In the genomic region with DNA sequence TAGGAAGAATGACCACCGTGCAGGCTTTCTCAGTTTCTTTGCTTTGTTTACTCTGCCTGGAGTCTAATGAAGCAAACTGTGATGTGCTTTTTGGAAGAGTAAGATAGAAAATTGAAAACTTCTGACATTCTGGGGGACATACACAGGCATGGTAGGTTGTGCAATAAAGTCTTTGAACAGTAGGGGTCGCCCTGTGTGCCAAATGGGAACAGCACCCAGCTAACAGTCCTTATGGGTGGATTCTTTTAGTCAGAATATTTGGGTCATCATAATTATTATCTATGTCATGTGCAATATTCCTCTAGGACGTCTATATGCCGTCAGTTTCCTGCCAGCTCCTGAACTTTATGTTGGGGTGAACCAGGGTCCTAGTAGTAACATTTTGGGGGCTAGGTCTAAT, we compare ENCODE assay signal across 11 mouse cellular contexts. TPM values are rescaled to one million over a fixed set of nuclear protein-coding genes. Genes with fewer than 3 reads are reported as not detected.
DNase-seq lines count a peak whose midpoint lies in the region; ATAC-seq and TF ChIP-seq lines count a peak whose summit lies in the region.
"Not testable (repeated sequence)": the region's sequence is repeated elsewhere in the genome, so short reads cannot be mapped to it uniquely, and the experiment has no call there.
"Had no signal": no experiment of that assay in that cellular context is flagged by ENCODE, and none has a peak within 500 bp of the region (broad histone marks: within the 10 kb centered on the region; RNA-seq: fewer than 3 reads in every experiment).

No protein-coding gene starts in this region.

- not testable (repeated sequence) for H3K27me3 ChIP-seq in heart, adult 2 months (ENCODE audit: control insufficient read depth, insufficient read depth, low read length); kidney, postnatal 0 days (ENCODE audit: insufficient read depth, low read length)

- not testable (repeated sequence) for TF ChIP-seq EP300 in heart, adult 2 months (IDR thresholded peaks at IDR 0.05; ENCODE audit: insufficient read depth, low read depth, low read length)

- not testable (repeated sequence) for H3K9ac ChIP-seq in heart, adult 2 months (ENCODE audit: low read depth, low read length); kidney, postnatal 0 days (ENCODE audit: low read depth, low read length)

- H3K79me2 ChIP-seq in heart, adult 2 months (replicated peaks; ENCODE audit: control insufficient read depth, insufficient read depth, low read length) = not testable (repeated sequence)

- WGBS in heart, adult 2 months = 0% methylated on average over 1 of the region's 4 CpGs
- 0% methylated on average over 1 of the region's 4 CpGs for WGBS in kidney, postnatal 0 days

- H3K4me1 ChIP-seq in cortical plate, adult 2 months (ENCODE audit: control insufficient read depth, insufficient read depth, low read length); heart, adult 2 months (ENCODE audit: control insufficient read depth, insufficient read depth, low read length); kidney, postnatal 0 days (replicated peaks; ENCODE audit: insufficient read depth, low read length): not testable (repeated sequence)

- TF ChIP-seq CTCF in cortical plate, adult 2 months (IDR thresholded peaks at IDR 0.05; ENCODE audit: extremely low read depth, insufficient read depth, low read length) = 0 out of 2 replicates have a peak, but pooled peaks have one; percentile 10
- peak; percentile 49 for TF ChIP-seq CTCF in heart, adult 2 months (IDR thresholded peaks at IDR 0.05)
- peak; percentile 48; the same call in 1 of the 2 replicates for TF ChIP-seq CTCF in kidney, postnatal 0 days (IDR thresholded peaks at IDR 0.05; ENCODE audit: low read depth)

- not testable (repeated sequence) for H3K27ac ChIP-seq in cortical plate, adult 2 months (ENCODE audit: insufficient read depth, low read length); heart, adult 2 months; kidney, postnatal 0 days

- H3K36me3 ChIP-seq in heart, adult 2 months (ENCODE audit: control insufficient read depth, insufficient read depth, low read length); kidney, postnatal 0 days (ENCODE audit: insufficient read depth, low read length): not testable (repeated sequence)

- not testable (repeated sequence) for H3K4me3 ChIP-seq in cortical plate, adult 2 months (ENCODE audit: insufficient read depth, low read length); heart, adult 2 months; kidney, postnatal 0 days (replicated peaks; ENCODE audit: low read depth, low read length)

- H3K9me3 ChIP-seq in kidney, postnatal 0 days (replicated peaks; ENCODE audit: low read length) = not testable (repeated sequence)

- not testable (repeated sequence) for ATAC-seq in kidney, postnatal 0 days (replicated peaks; ENCODE audit: low FRiP score, low read depth)

- not testable (repeated sequence) for H3K4me2 ChIP-seq in kidney, postnatal 0 days (ENCODE audit: low read length)

- intact Hi-C loops in heart, adult 2 months (cut with DNase I) = not testable (repeated sequence)

- TF ChIP-seq POLR2A in cortical plate, adult 2 months (IDR thresholded peaks at IDR 0.05; ENCODE audit: extremely low read depth, insufficient read depth, low read length); heart, adult 2 months (IDR thresholded peaks at IDR 0.05; ENCODE audit: insufficient read depth, low read depth, low read length): not testable (repeated sequence)

- DNase-seq in adrenal gland, postnatal 14 days = peak; percentile 76
- peak; percentile 21 to 40 for DNase-seq in heart, adult 2 months
- not testable (repeated sequence) for DNase-seq in kidney, postnatal 0 days (ENCODE audit: low spot score)
- peak; percentile 64 to 81 for DNase-seq in left cerebral cortex, adult 18-20 months (ENCODE audit: low spot score in 2 of 2)
- peak; percentile 86 for DNase-seq in lung, postnatal 36 days
- DNase-seq in right cerebral cortex, postnatal 36 days (ENCODE audit: low spot score in 2 of 2) = peak; percentile 35 to 45
- DNase-seq in urinary bladder, postnatal 14 days (ENCODE audit: low spot score) = peak; percentile 69

RNA-seq across cellular contexts. Expression of gene Gm1604a, which starts 54.2 kb away (rescaled TPM):
- total RNA-seq in adrenal gland, postnatal 14 days (2021) = not detected in 2 replicates
- polyA plus RNA-seq in cortical plate, adult 2 months (2012; rRNA removed) = 1.7 TPM in 1 of 2 replicates, not detected in the other
- not detected for total RNA-seq in heart, adult 2 months (2021)
- not detected in 2 replicates for polyA plus RNA-seq in heart, adult 2 months (2012; rRNA removed)
- polyA plus RNA-seq in kidney, postnatal 0 days (2015; fragmentation: Nextera tagmentation; extraction: Ambion mirVana) = 0.43 and 0.47 TPM in 2 replicates
- total RNA-seq in left cerebral cortex, adult 18-20 months (2021) = 1 to 10 TPM; 1.4 to 1.9 TPM
- total RNA-seq: adrenal gland, postnatal 4 days had no signal
- polyA plus RNA-seq: forebrain, embryonic 12.5 days; liver, embryonic 13.5 days had no signal
